Mouse (Mus musculus): Measurements from ENCODE around the gene Dnah2.

DNA sequence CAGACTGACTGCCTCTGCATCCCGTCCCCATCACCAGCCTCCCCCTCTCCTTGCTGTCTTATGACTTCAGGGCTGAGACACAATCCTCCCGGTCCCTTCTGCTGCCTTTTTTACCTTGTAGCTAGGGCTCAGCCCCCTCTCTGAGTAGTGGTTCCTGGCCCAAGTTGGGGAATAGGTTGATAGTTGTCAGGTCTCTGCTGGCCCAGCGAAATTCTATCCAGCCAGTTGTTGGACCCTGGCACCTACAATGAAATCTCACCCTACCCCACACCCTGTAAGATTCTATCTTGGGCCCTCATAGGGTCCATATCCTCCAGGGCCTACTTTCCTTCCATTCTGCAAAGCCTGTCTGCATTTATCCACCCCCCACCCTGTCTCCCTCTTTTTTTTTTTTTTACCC lies 42.5 kb upstream of the Dnah2 start:
- TF ChIP-seq POLR2A (IDR thresholded peaks at IDR 0.05; ENCODE audit: low read depth, low read length): no peak
- no peak for TF ChIP-seq CTCF (IDR thresholded peaks at IDR 0.05; ENCODE audit: extremely low read depth, insufficient read length, insufficient replicate concordance, low read depth, low read length)
